Mouse (Mus musculus) adrenal gland, postnatal 36 days (tissue): Measurements from ENCODE around the gene Rnase10. TPM values are rescaled to one million over a fixed set of nuclear protein-coding genes. Genes with fewer than 3 reads are reported as not detected.

ENCODE experiments used
- total RNA-seq, 2 experiments: library from RNA; stranded (reverse); gene quantifications; 2 replicates each; pipeline ENCODE4 v1.2.3; 2021

The Rnase10 gene
- total RNA-seq, 2 experiments from 2014 or later = 0.23 to 0.26 TPM

Other genes with a start within 250 kb of the Rnase10 start
- 10 to 100 TPM; 30.8 to 46.9 TPM for gene Ttc5, start 222.2 kb upstream of the Rnase10 start, total RNA-seq
- gene Ccnb1ip1, start 200.0 kb upstream of the Rnase10 start, total RNA-seq = not detected
- gene Parp2, start 199.9 kb upstream of the Rnase10 start, total RNA-seq = 10 to 100 TPM; 24.1 to 24.4 TPM
- 10 to 100 TPM; 18.2 to 21.6 TPM for gene Tep1, start 137.2 kb upstream of the Rnase10 start, total RNA-seq
- gene Klhl33, start 110.2 kb upstream of the Rnase10 start, total RNA-seq = under 1 TPM; 0.50 to 0.63 TPM
- gene Osgep, start 82.9 kb upstream of the Rnase10 start, total RNA-seq = 10 to 100 TPM; 42.9 to 57.8 TPM
- gene Apex1, start 82.8 kb upstream of the Rnase10 start, total RNA-seq = 10 to 100 TPM; 61.0 to 89.4 TPM
- gene Pip4p1, start 76.9 kb upstream of the Rnase10 start, total RNA-seq = 10 to 100 TPM; 58.5 to 65.6 TPM
- 10 to 100 TPM; 43.1 to 45.2 TPM for gene Pnp, start 76.7 kb upstream of the Rnase10 start, total RNA-seq
- 10 to 100 TPM; 37.6 to 46.1 TPM for gene Gm49342, start 63.2 kb upstream of the Rnase10 start, total RNA-seq
- 1 to 10 TPM; 2.1 to 2.9 TPM for gene Pnp2, start 51.8 kb upstream of the Rnase10 start, total RNA-seq
- gene Rnase9, start 34.1 kb downstream of the Rnase10 start, total RNA-seq = not detected
- gene Rnase11, start 42.4 kb downstream of the Rnase10 start, total RNA-seq = not detected
- not detected for gene Rnase12, start 49.9 kb downstream of the Rnase10 start, total RNA-seq
- not detected for gene Olfr750, start 66.7 kb downstream of the Rnase10 start, total RNA-seq
- gene Rnase4, start 83.3 kb downstream of the Rnase10 start, total RNA-seq = 10 to 100 TPM; 40.6 to 52.3 TPM
- gene Ang, start 83.4 kb downstream of the Rnase10 start, total RNA-seq = 1 to 10 TPM; 5.5 to 5.8 TPM
- not detected for gene Eddm3b, start 106.7 kb downstream of the Rnase10 start, total RNA-seq
- 1 to 10 TPM in 1 of 2 experiments, under 1 TPM in 1; 0.46 to 1.4 TPM for gene Rnase6, start 116.2 kb downstream of the Rnase10 start, total RNA-seq
- gene Rnase1, start 139.0 kb downstream of the Rnase10 start, total RNA-seq = not detected
- gene Rnase2b, start 154.5 kb downstream of the Rnase10 start, total RNA-seq = not detected
- gene Ang2, start 191.4 kb downstream of the Rnase10 start, total RNA-seq = not detected
- gene Ear14, start 195.6 kb downstream of the Rnase10 start, total RNA-seq = not detected
- 10 to 100 TPM in 1 of 2 experiments, 1 to 10 TPM in 1; 4.7 to 13.6 TPM for gene Rnase2a, start 248.4 kb downstream of the Rnase10 start, total RNA-seq